Mouse (Mus musculus) lung, adult 2 months (tissue): Measurements from ENCODE around the gene Vwce. TPM values are rescaled to one million over a fixed set of nuclear protein-coding genes. Genes with fewer than 3 reads are reported as not detected.
A peak's percentile ranks its signal among the peaks of the same experiment; 100 is the strongest.

Source experiments
- DNase-seq: peaks from one replicate; pipeline ENCODE4 v3.0.0; 2022
- H3K4me1 ChIP-seq: fragments of 200-500 bp; 2 replicates; pipeline ENCODE4 v1.6.1; 2011; ENCODE audit warnings: low read length; ENCODE audit not compliant: control insufficient read depth, insufficient read depth
- H3K4me3 ChIP-seq: fragments of 200-500 bp; replicated peaks from 2 replicates; pipeline ENCODE3; 2011; ENCODE audit warnings: low read depth, mild to moderate bottlenecking, control low read depth, low read length; ENCODE audit errors: extremely low read depth
- CTCF ChIP-seq: fragments of 200-500 bp; IDR thresholded peaks from 2 replicates; pipeline ENCODE4 v1.5.1; 2011; ENCODE audit warnings: mild to moderate bottlenecking, low read length, control low read depth; ENCODE audit not compliant: insufficient read depth
- POLR2A ChIP-seq: fragments of 200-500 bp; IDR thresholded peaks from 2 replicates; pipeline ENCODE4 v1.6.1; 2011; ENCODE audit warnings: low read depth, mild to moderate bottlenecking, control low read depth, low read length, borderline replicate concordance; ENCODE audit errors: extremely low read depth
- WGBS: fragments of 180-500 bp; shearing (Covaris S2); methylation state at CpG from one replicate; pipeline ENCODE4 v1.1.7; 2018; 5-methylcytosine and 5-hydroxymethylcytosine counted together
- polyA plus RNA-seq: library from polyadenylated mRNA; depleted of rRNA; stranded (reverse); fragments of >200 nt; gene quantifications from 2 replicates; pipeline ENCODE4 v1.2.3, GENCODE M21; 2012

The Vwce gene
- polyA plus RNA-seq, 1 experiment = 0.14 TPM

DNA sequence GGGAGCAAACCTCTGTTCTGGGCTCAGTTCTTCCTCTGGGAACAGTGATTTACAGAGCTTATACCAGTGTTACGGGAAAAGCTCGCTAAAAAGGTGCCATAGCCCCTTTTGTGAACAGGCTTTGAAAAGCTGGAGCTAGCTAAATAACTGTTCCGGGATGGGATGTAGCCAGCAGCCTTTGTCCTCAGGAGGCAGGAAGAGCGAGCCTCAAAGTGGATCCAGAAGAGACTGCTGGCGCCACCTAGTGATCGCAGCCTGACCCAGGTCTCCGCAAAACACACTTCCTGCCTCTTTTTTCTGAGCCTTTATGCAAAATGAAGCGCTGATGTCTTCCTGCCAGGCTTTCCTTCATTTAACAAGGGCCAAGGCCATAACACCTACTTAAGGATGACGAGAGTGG, 31.2 kb upstream of the Vwce start:
- WGBS = under 1% methylated on average over 9 of the region's 9 CpGs
- DNase-seq = peak; percentile 86
- Histone ChIP-seq H3K4me3 (peak overlapping the region; percentile 51), H3K4me1 (peaks cover 10% of the 10 kb centered on the region)
- TF ChIP-seq POLR2A (peak; percentile 70; the same call in 1 of the 2 replicates), CTCF (peak; percentile 87)

- TF ChIP-seq CTCF (no peak), POLR2A (no peak)
- no peak overlapping the region for H3K4me3 ChIP-seq
- peaks cover 10% of the 10 kb centered on the region for H3K4me1 ChIP-seq
- WGBS = 80% methylated on average over 18 of the region's 18 CpGs
- no peak for DNase-seq
These were observed 30.1 kb upstream of the Vwce start for GRCm38 (mm10) chr19:10603660-10604523.

- no peak overlapping the region for H3K4me3 ChIP-seq
- TF ChIP-seq CTCF (no peak), POLR2A (no peak)
- DNase-seq = no peak
- peaks cover 10% of the 10 kb centered on the region for H3K4me1 ChIP-seq
- WGBS = 38% methylated on average over 3 of the region's 3 CpGs
These were observed 29.5 kb upstream of the Vwce start for GRCm38 (mm10) chr19:10604534-10604933.

- peaks cover 10% of the 10 kb centered on the region for H3K4me1 ChIP-seq
- peak; percentile 99 for DNase-seq
- peak within 1 kb of the TSS; percentile 95 for H3K4me3 ChIP-seq
- under 1% methylated on average over 49 of the region's 49 CpGs for WGBS
- TF ChIP-seq CTCF (0 out of 2 replicates have a peak, but pooled peaks have one; percentile 18), POLR2A (peak; percentile 92)
These were observed 28.6 kb upstream of the Vwce start, which contains the start of the genes Ddb1 and Tkfc for GRCm38 (mm10) chr19:10605293-10605900. Gene Ddb1, plus strand, starts transcription at chr19:10605327. Gene Tkfc, minus strand, starts transcription at chr19:10605654.

GRCm38 (mm10) chr19:10605901-10606622, 28.0 kb upstream of the Vwce start:
- peaks cover 10% of the 10 kb centered on the region for H3K4me1 ChIP-seq
- TF ChIP-seq POLR2A (no peak), CTCF (no peak)
- H3K4me3 ChIP-seq = peak overlapping the region; percentile 95
- DNase-seq = no peak
- 3% methylated on average over 20 of the region's 20 CpGs for WGBS

GRCm38 (mm10) chr19:10608573-10609240, 25.3 kb upstream of the Vwce start:
- Histone ChIP-seq H3K4me3 (no peak overlapping the region), H3K4me1 (peaks cover 2% of the 10 kb centered on the region)
- 66% methylated on average over 5 of the region's 5 CpGs for WGBS
- TF ChIP-seq CTCF = no peak
- TF ChIP-seq POLR2A = no peak
- no peak for DNase-seq

DNA sequence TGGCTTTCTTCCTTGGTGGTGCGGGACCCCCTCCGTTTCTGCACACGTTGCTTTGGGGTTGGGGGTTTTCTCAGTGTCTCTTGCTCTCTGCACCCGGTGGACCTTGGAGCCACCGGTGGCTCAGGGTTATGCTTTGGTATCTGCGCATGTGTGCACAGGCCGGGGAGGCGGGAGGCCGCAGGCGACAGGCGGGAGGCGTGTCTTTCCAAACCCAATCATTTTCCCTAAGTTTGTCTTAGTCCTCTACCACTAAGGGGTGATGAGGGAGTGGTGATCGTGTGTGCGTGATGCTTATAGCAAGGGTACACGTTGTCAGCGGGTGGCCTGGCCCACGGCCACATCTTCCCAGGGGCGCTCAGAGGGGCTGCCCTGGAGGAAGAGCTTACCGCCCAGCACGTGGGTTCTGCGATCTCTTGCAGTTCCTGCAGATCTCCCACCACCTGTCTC, 882 bp downstream of the Vwce start:
- H3K4me3 ChIP-seq = peak overlapping the region; percentile 38
- 7% methylated on average over 21 of the region's 21 CpGs for WGBS
- TF ChIP-seq CTCF (no peak), POLR2A (no peak)
- DNase-seq = no peak
- H3K4me1 ChIP-seq = peaks cover 5% of the 10 kb centered on the region

- H3K4me1 ChIP-seq = peaks cover 5% of the 10 kb centered on the region
- no peak overlapping the region for H3K4me3 ChIP-seq
- 55% methylated on average over 7 of the region's 7 CpGs for WGBS
- TF ChIP-seq CTCF (no peak), POLR2A (no peak)
- DNase-seq = no peak
These were observed 3.8 kb downstream of the Vwce start for GRCm38 (mm10) chr19:10637840-10638239.

- Histone ChIP-seq H3K4me1 (no peaks in the 10 kb centered on the region), H3K4me3 (no peak overlapping the region)
- TF ChIP-seq CTCF = no peak
- TF ChIP-seq POLR2A = no peak
- no peak for DNase-seq
- WGBS = 10% methylated on average over 5 of the region's 5 CpGs
These were observed 6.1 kb downstream of the Vwce start for GRCm38 (mm10) chr19:10640080-10640479.
